Mouse (Mus musculus) forebrain, embryonic 13.5 days (tissue): ENCODE results near the gene Mtap. TPM values are rescaled to one million over a fixed set of nuclear protein-coding genes. Genes with fewer than 3 reads are reported as not detected.

Experiments used
- ATAC-seq: fragments of 200-750 bp; cut with Nextera tagmentation; 2 replicates; pipeline ENCODE4 v1.8.0; 2017
- H3K27ac ChIP-seq: fragments of 300-500 bp; sonication (generic); 2 replicates; pipeline ENCODE4 v1.5.1; 2015; ENCODE audit warnings: inconsistent platforms, mild to moderate bottlenecking, moderate library complexity
- H3K27me3 ChIP-seq: fragments of 300-500 bp; sonication (generic); 2 replicates; pipeline ENCODE4 v1.6.1; 2015; ENCODE audit warnings: mild to moderate bottlenecking, inconsistent platforms
- H3K36me3 ChIP-seq: fragments of 300-500 bp; sonication (generic); 2 replicates; pipeline ENCODE4 v1.6.1; 2015; ENCODE audit warnings: mild to moderate bottlenecking, inconsistent platforms; ENCODE audit not compliant: poor library complexity, severe bottlenecking
- H3K4me1 ChIP-seq: fragments of 300-500 bp; sonication (generic); 2 replicates; pipeline ENCODE4 v1.6.1; 2015; ENCODE audit warnings: inconsistent platforms
- H3K4me2 ChIP-seq: fragments of 300-500 bp; sonication (generic); 2 replicates; pipeline ENCODE4 v1.6.1; 2015; ENCODE audit warnings: inconsistent platforms, mild to moderate bottlenecking, moderate library complexity
- H3K4me3 ChIP-seq: fragments of 300-500 bp; sonication (generic); 2 replicates; pipeline ENCODE4 v1.5.1; 2015; ENCODE audit warnings: mild to moderate bottlenecking, inconsistent platforms
- H3K9ac ChIP-seq: fragments of 300-500 bp; sonication (generic); 2 replicates; pipeline ENCODE4 v1.6.1; 2015; ENCODE audit warnings: mild to moderate bottlenecking, inconsistent platforms
- H3K9me3 ChIP-seq: fragments of 300-500 bp; sonication (generic); replicated peaks from 2 replicates; pipeline ENCODE4 v1.6.1; 2016; ENCODE audit warnings: inconsistent platforms
- WGBS: fragments of 180-500 bp; shearing (Covaris S2); methylation state at CpG from one replicate; pipeline ENCODE4 v1.1.7; 2015; 5-methylcytosine and 5-hydroxymethylcytosine counted together
- polyA plus RNA-seq: library from polyadenylated mRNA; unstranded; fragments of >200 nt; fragmentation: Nextera tagmentation; extraction: Ambion mirVana; gene quantifications from 2 replicates; pipeline ENCODE4 v1.2.1, GENCODE M21; 2015

Mtap gene
- polyA plus RNA-seq, 1 experiment from 2014 or later, result 46.6 TPM

GRCm38 (mm10) chr4:89119900-89120299 lies 17.0 kb upstream of the Mtap start:
- no peaks in the 10 kb centered on the region for H3K9me3 ChIP-seq

GRCm38 (mm10) chr4:89120353-89120752 lies 16.6 kb upstream of the Mtap start:
- Histone ChIP-seq H3K36me3 (no peaks in the 10 kb centered on the region), H3K4me3 (no peak overlapping the region), H3K27ac (no peak overlapping the region), H3K9ac (no peak overlapping the region), H3K4me1 (no peaks in the 10 kb centered on the region), H3K4me2 (no peak overlapping the region), H3K27me3 (no peaks in the 10 kb centered on the region), H3K9me3 (no peaks in the 10 kb centered on the region)
- 95% methylated on average over 5 of the region's 5 CpGs for WGBS
- ATAC-seq, result no peak

More at GRCm38 (mm10) chr4:89119900-89120299, 17.0 kb upstream of the Mtap start:
- Histone ChIP-seq H3K27ac (no peak overlapping the region), H3K9ac (no peak overlapping the region), H3K27me3 (no peaks in the 10 kb centered on the region), H3K4me3 (no peak overlapping the region), H3K36me3 (no peaks in the 10 kb centered on the region), H3K4me1 (no peaks in the 10 kb centered on the region), H3K4me2 (no peak overlapping the region)
- ATAC-seq, result no peak

- H3K4me1 ChIP-seq, result no peaks in the 10 kb centered on the region
- ATAC-seq, result no peak
- 84% methylated on average over 16 of the region's 16 CpGs for WGBS
Observed at GRCm38 (mm10) chr4:89123446-89124243, 13.3 kb upstream of the Mtap start.

GRCm38 (mm10) chr4:89127674-89128073 lies 9.2 kb upstream of the Mtap start:
- H3K4me1 ChIP-seq, result no peaks in the 10 kb centered on the region
- 0 out of 2 replicates have a peak, but pooled peaks cover 9% of the 10 kb centered on the region for H3K27me3 ChIP-seq
- no peak overlapping the region for H3K4me3 ChIP-seq
- no peak overlapping the region for H3K9ac ChIP-seq
- ATAC-seq, result no peak
- no peaks in the 10 kb centered on the region for H3K9me3 ChIP-seq
- no peak overlapping the region for H3K4me2 ChIP-seq
- H3K36me3 ChIP-seq, result no peaks in the 10 kb centered on the region
- no peak overlapping the region for H3K27ac ChIP-seq
- WGBS, result 62% methylated on average over 5 of the region's 5 CpGs

More at GRCm38 (mm10) chr4:89123446-89124243, 13.3 kb upstream of the Mtap start:
- H3K4me3 ChIP-seq, result no peak overlapping the region
- no peaks in the 10 kb centered on the region for H3K9me3 ChIP-seq
- H3K27me3 ChIP-seq, result 0 out of 2 replicates have a peak, but pooled peaks cover 9% of the 10 kb centered on the region
- H3K4me2 ChIP-seq, result no peak overlapping the region
- no peak overlapping the region for H3K9ac ChIP-seq
- H3K36me3 ChIP-seq, result no peaks in the 10 kb centered on the region
- no peak overlapping the region for H3K27ac ChIP-seq

GRCm38 (mm10) chr4:89128080-89128936 lies 8.6 kb upstream of the Mtap start:
- Histone ChIP-seq H3K9ac (no peak overlapping the region), H3K4me3 (no peak overlapping the region), H3K27me3 (0 out of 2 replicates have a peak, but pooled peaks cover 9% of the 10 kb centered on the region), H3K36me3 (no peaks in the 10 kb centered on the region), H3K4me1 (no peaks in the 10 kb centered on the region), H3K27ac (no peak overlapping the region), H3K4me2 (no peak overlapping the region), H3K9me3 (no peaks in the 10 kb centered on the region)
- ATAC-seq, result peak; percentile 61
- WGBS, result 34% methylated on average over 20 of the region's 20 CpGs

GRCm38 (mm10) chr4:89128937-89129277 lies 8.0 kb upstream of the Mtap start:
- Histone ChIP-seq H3K9me3 (no peaks in the 10 kb centered on the region), H3K4me1 (no peaks in the 10 kb centered on the region), H3K9ac (no peak overlapping the region), H3K4me2 (no peak overlapping the region), H3K27ac (no peak overlapping the region), H3K4me3 (no peak overlapping the region), H3K27me3 (0 out of 2 replicates have a peak, but pooled peaks cover 9% of the 10 kb centered on the region), H3K36me3 (no peaks in the 10 kb centered on the region)
- WGBS, result 81% methylated on average over 5 of the region's 5 CpGs
- ATAC-seq, result no peak

- H3K9ac ChIP-seq, result no peak overlapping the region
- H3K9me3 ChIP-seq, result no peaks in the 10 kb centered on the region
- 5% methylated on average over 5 of the region's 5 CpGs for WGBS
- no peaks in the 10 kb centered on the region for H3K36me3 ChIP-seq
- ATAC-seq, result peak; percentile 76
- no peak overlapping the region for H3K4me3 ChIP-seq
- no peak overlapping the region for H3K27ac ChIP-seq
- H3K4me1 ChIP-seq, result no peaks in the 10 kb centered on the region
- H3K27me3 ChIP-seq, result 0 out of 2 replicates have a peak, but pooled peaks cover 9% of the 10 kb centered on the region
- peak overlapping the region; percentile 31; the same call in 1 of the 2 replicates for H3K4me2 ChIP-seq
Observed at GRCm38 (mm10) chr4:89129311-89129913, 7.5 kb upstream of the Mtap start.

- WGBS, result 91% methylated on average over 3 of the region's 3 CpGs
- H3K9ac ChIP-seq, result no peak overlapping the region
- 0 out of 2 replicates have a peak, but pooled peaks cover 9% of the 10 kb centered on the region for H3K27me3 ChIP-seq
- H3K4me1 ChIP-seq, result peaks cover 3% of the 10 kb centered on the region; the same call in 1 of the 2 replicates
- no peak overlapping the region for H3K4me2 ChIP-seq
- no peaks in the 10 kb centered on the region for H3K36me3 ChIP-seq
- no peaks in the 10 kb centered on the region for H3K9me3 ChIP-seq
- H3K4me3 ChIP-seq, result no peak overlapping the region
- no peak overlapping the region for H3K27ac ChIP-seq
- no peak for ATAC-seq
Observed at GRCm38 (mm10) chr4:89131795-89132194, 5.1 kb upstream of the Mtap start.

GRCm38 (mm10) chr4:89136356-89136755 lies 566 bp upstream of the Mtap start:
- peak overlapping the region; percentile 63; the same call in 1 of the 2 replicates for H3K4me3 ChIP-seq
- H3K9me3 ChIP-seq, result no peaks in the 10 kb centered on the region
- H3K9ac ChIP-seq, result peak overlapping the region; percentile 81; the same call in 1 of the 2 replicates
- no peaks in the 10 kb centered on the region for H3K27me3 ChIP-seq
- 31% methylated on average over 3 of the region's 3 CpGs for WGBS
- peaks cover 36% of the 10 kb centered on the region for H3K4me1 ChIP-seq
- H3K36me3 ChIP-seq, result no peaks in the 10 kb centered on the region
- no peak overlapping the region for H3K27ac ChIP-seq
- H3K4me2 ChIP-seq, result peak overlapping the region; percentile 81
- no peak for ATAC-seq

GRCm38 (mm10) chr4:89137542-89138360 lies 829 bp downstream of the Mtap start:
- peak; percentile 89; the same call in 1 of the 2 replicates for ATAC-seq
- peak overlapping the region; percentile 81 for H3K9ac ChIP-seq
- peak overlapping the region; percentile 63 for H3K4me3 ChIP-seq
- no peaks in the 10 kb centered on the region for H3K36me3 ChIP-seq
- H3K27me3 ChIP-seq, result no peaks in the 10 kb centered on the region
- no peaks in the 10 kb centered on the region for H3K9me3 ChIP-seq
- peak overlapping the region; percentile 60 for H3K27ac ChIP-seq
- under 1% methylated on average over 36 of the region's 36 CpGs for WGBS
- peaks cover 36% of the 10 kb centered on the region for H3K4me1 ChIP-seq
- peak overlapping the region; percentile 81 for H3K4me2 ChIP-seq

GRCm38 (mm10) chr4:89138361-89138651 lies 1.4 kb downstream of the Mtap start:
- Histone ChIP-seq H3K27ac (0 out of 2 replicates have a peak overlapping the region, but pooled peaks have one; percentile 60), H3K36me3 (no peaks in the 10 kb centered on the region), H3K4me2 (peak overlapping the region; percentile 81), H3K4me3 (peak overlapping the region; percentile 63), H3K9me3 (no peaks in the 10 kb centered on the region), H3K9ac (peak overlapping the region; percentile 81), H3K4me1 (peaks cover 36% of the 10 kb centered on the region), H3K27me3 (no peaks in the 10 kb centered on the region)
- 4% methylated on average over 4 of the region's 4 CpGs for WGBS
- ATAC-seq, result no peak
